Mouse (Mus musculus) heart, embryonic 14.5 days (tissue): ENCODE results near the gene Kansl1. TPM values are rescaled to one million over a fixed set of nuclear protein-coding genes. Genes with fewer than 3 reads are reported as not detected.
A peak's percentile ranks its signal among the peaks of the same experiment; 100 is the strongest.

Experiments
- ATAC-seq: fragments of 200-750 bp; cut with Nextera tagmentation; 2 replicates; pipeline ENCODE4 v1.8.0; 2017; ENCODE audit warnings: low read depth, moderate TSS enrichment; ENCODE audit not compliant: insufficient number of reproducible peaks, insufficient read depth, low FRiP score
- H3K27ac ChIP-seq, 2 experiments: fragments of 200-500 bp in 1 of 2; fragments of 300-500 bp in 1 of 2; sonication (generic) in 1 of 2; replicated peaks in 1 of 2; 2 replicates each; pipeline ENCODE4 v1.5.1; 2012 to 2014; ENCODE audit warnings: low read depth in 2 of 2, low read length in 2 of 2, control low read depth in 1 of 2, mild to moderate bottlenecking in 1 of 2, mixed read lengths in 1 of 2; ENCODE audit not compliant: control insufficient read depth in 1 of 2, insufficient read depth in 1 of 2
- H3K27me3 ChIP-seq: fragments of 300-500 bp; sonication (generic); 2 replicates; pipeline ENCODE4 v1.6.1; 2014; ENCODE audit warnings: mild to moderate bottlenecking, low read length, control low read depth; ENCODE audit not compliant: control insufficient read depth, insufficient read depth
- H3K36me3 ChIP-seq: fragments of 300-500 bp; sonication (generic); 2 replicates; pipeline ENCODE4 v1.6.1; 2014; ENCODE audit warnings: mild to moderate bottlenecking, control low read depth, low read length, mixed read lengths; ENCODE audit not compliant: control insufficient read depth, insufficient read depth
- H3K4me1 ChIP-seq, 2 experiments: fragments of 200-500 bp in 1 of 2; fragments of 300-500 bp in 1 of 2; sonication (generic) in 1 of 2; 2 replicates each; pipeline ENCODE4 v1.6.1; 2012 to 2014; ENCODE audit warnings: low read length in 2 of 2, control low read depth in 1 of 2, mixed read lengths in 1 of 2; ENCODE audit not compliant: control insufficient read depth in 2 of 2, insufficient read depth in 2 of 2
- H3K4me2 ChIP-seq: fragments of 300-500 bp; sonication (generic); 2 replicates; pipeline ENCODE4 v1.6.1; 2014; ENCODE audit warnings: mild to moderate bottlenecking, low read length
- H3K4me3 ChIP-seq, 2 experiments: fragments of 200-500 bp in 1 of 2; fragments of 300-500 bp in 1 of 2; sonication (generic) in 1 of 2; 2 replicates each; pipeline ENCODE4 v1.5.1; 2012 to 2014; ENCODE audit warnings: low read length in 2 of 2, mild to moderate bottlenecking in 2 of 2, control low read depth in 1 of 2, low read depth in 1 of 2, moderate library complexity in 1 of 2; ENCODE audit not compliant: control insufficient read depth in 1 of 2, insufficient read depth in 1 of 2
- H3K9ac ChIP-seq: fragments of 300-500 bp; sonication (generic); 2 replicates; pipeline ENCODE4 v1.6.1; 2014; ENCODE audit warnings: mild to moderate bottlenecking, low read length
- H3K9me3 ChIP-seq: fragments of 300-500 bp; sonication (generic); 2 replicates; pipeline ENCODE4 v1.6.1; 2016; ENCODE audit warnings: low read length, control low read depth; ENCODE audit not compliant: control insufficient read depth
- WGBS: fragments of 180-500 bp; shearing (Covaris S2); extraction: QIAGEN DNeasy Blood & Tissue Kit; methylation state at CpG from one replicate; pipeline ENCODE4 v1.1.7; 2014; 5-methylcytosine and 5-hydroxymethylcytosine counted together
- polyA plus RNA-seq: library from polyadenylated mRNA; unstranded; fragments of >200 nt; fragmentation: Nextera tagmentation; extraction: Ambion mirVana; gene quantifications from 2 replicates; pipeline ENCODE4 v1.2.1, GENCODE M21; 2014

Kansl1 gene
- polyA plus RNA-seq, 1 experiment from 2014 or later: 16.5 TPM

DNA sequence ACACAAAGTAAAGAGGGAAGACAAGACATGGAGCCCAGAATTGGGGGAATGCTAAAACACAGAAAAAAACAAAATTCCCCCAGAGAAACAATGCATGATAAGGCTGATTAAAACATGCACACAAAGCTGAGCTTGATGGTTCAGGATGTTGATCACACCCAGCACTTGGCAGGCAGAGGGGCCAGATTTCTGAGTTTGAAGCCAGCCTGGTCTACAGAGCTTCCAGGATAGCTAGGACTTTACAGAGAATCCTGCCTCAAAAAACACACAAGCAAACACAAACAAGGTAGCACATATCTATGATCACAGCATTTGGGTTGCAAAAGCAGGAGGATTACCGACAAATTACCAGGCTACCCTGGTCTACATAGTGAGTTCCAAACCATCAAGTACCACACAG, 23.6 kb downstream of the Kansl1 start:
- Histone ChIP-seq H3K9me3 (no peaks in the 10 kb centered on the region), H3K27me3 (no peaks in the 10 kb centered on the region), H3K27ac (no peak overlapping the region), H3K9ac (no peak overlapping the region), H3K4me3 (no peak overlapping the region), H3K36me3 (no peaks in the 10 kb centered on the region), H3K4me1 (peaks cover 0 to 12% of the 10 kb centered on the region in 2 experiments; a peak in 2 of 4 replicates), H3K4me2 (no peak overlapping the region)
- no peak for ATAC-seq
- 88% methylated on average over 1 of the region's 1 CpGs for WGBS

GRCm38 (mm10) chr11:104443359-104443758, 25.3 kb downstream of the Kansl1 start:
- Histone ChIP-seq H3K27ac (peak overlapping the region in 1 of 2 experiments; percentile 100; a peak in 2 of 4 replicates), H3K4me1 (peaks cover 0 to 27% of the 10 kb centered on the region in 2 experiments; a peak in 2 of 4 replicates), H3K9me3 (no peaks in the 10 kb centered on the region), H3K9ac (peak overlapping the region; percentile 100), H3K4me3 (peak overlapping the region in 1 of 2 experiments; percentile 87; a peak in 2 of 4 replicates), H3K27me3 (no peaks in the 10 kb centered on the region), H3K36me3 (no peaks in the 10 kb centered on the region), H3K4me2 (peak overlapping the region; percentile 77)
- ATAC-seq: no peak
- 47% methylated on average over 2 of the region's 2 CpGs for WGBS

DNA sequence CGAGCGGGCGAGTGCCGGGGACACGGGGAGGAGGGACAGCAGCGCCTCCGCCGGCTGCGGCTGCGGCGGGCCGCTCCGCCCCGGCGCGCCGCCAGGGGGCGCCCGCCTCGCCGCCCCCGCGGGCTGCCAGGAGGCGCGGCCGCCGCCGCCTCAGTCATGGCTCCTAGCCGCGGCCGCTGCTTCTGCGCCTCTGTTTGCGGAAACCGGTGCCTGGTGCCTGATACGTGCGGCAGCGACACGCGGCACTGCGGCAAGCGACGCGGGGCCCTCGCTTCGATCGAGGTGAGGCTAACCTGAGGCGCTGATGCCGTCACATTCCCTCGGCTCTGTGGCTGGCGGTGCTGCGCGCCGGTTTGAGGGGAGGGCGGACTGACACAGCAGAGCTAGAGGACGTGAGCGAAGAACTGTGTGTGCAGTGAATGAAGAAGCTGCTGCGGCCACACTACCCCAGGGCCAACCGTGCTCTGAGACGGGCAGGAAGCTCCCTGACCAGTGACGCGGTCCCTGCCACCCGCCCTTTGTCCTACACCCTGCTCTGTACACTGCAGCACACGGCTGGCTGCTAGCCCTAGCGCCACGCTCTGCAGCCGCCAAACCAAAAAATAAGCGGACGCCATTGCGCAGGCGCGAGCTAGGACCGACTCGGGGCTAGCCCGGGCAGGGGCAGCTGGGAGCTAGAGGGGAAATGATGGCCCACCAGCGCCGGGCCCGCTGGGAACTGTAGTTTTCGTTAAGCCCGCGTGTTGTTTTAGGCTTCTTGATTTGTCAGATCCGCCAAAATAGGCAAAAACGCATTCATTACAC, 26.1 kb downstream of the Kansl1 start:
- under 1% methylated on average over 62 of the region's 82 CpGs for WGBS
- peak; percentile 91 for ATAC-seq

DNA sequence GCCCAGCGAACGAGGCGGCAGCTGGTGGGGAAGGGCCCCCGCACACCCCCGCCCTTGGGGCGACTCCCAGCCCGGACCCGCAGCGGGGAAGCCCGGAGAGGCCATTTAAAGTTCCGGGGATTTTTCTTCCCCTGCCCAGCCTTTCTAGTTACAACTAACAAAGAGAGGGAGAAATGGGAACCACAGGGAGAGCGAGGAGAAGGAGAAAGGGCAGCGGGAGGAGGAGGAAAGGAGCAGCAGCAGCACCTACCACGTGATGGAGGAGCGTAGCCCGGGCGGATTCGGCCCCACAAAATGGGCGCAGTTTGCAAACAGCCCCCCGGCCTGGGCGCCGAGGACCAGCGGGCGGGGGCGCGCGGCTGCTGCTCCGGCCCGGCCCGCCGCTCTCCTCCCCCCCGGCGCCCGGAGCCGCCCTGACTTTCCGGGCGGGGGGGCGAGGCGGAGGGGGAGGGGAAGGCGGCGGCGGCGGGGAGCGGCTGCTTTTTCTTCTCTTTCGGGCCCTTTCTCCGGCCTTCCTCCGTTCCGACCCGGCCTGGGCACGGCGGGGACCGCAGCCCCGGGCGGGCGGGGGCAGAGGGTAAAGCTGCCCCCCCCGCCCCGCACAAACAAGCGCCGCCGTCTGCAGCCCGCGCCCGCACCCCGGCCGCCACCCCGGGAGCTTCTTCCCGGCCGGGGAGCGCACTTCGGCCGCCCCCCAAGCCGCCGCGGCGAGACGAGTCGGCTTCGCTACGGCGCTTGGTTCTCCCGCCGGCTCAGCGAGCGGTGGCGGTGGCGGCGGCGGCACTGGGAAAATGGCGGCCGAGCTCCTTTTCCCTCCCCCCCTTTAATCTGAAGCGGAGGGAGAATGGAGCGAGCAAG, 27.0 kb downstream of the Kansl1 start:
- Histone ChIP-seq H3K36me3 (no peaks in the 10 kb centered on the region), H3K9me3 (no peaks in the 10 kb centered on the region), H3K27ac (peak overlapping the region; percentile 100), H3K4me3 (peak overlapping the region; percentile 87 to 97), H3K4me1 (peaks cover 0 to 39% of the 10 kb centered on the region in 2 experiments; a peak in 2 of 4 replicates), H3K27me3 (no peaks in the 10 kb centered on the region), H3K9ac (peak overlapping the region; percentile 100), H3K4me2 (peak overlapping the region; percentile 76)
- ATAC-seq: peak; percentile 74
- 1% methylated on average over 33 of the region's 92 CpGs for WGBS

More for the DNA sequence above, 26.1 kb downstream of the Kansl1 start:
- Histone ChIP-seq H3K4me3 (peak overlapping the region; percentile 87 to 97), H3K9ac (peak overlapping the region; percentile 100), H3K9me3 (no peaks in the 10 kb centered on the region), H3K4me2 (peak overlapping the region; percentile 77), H3K27ac (peak overlapping the region; percentile 100), H3K27me3 (no peaks in the 10 kb centered on the region), H3K4me1 (peaks cover 0 to 35% of the 10 kb centered on the region in 2 experiments; a peak in 2 of 4 replicates), H3K36me3 (no peaks in the 10 kb centered on the region)

GRCm38 (mm10) chr11:104440521-104441474, 27.9 kb downstream of the Kansl1 start:
- Histone ChIP-seq H3K4me2 (peak overlapping the region; percentile 76), H3K9ac (peak overlapping the region; percentile 100), H3K4me1 (peaks cover 0 to 43% of the 10 kb centered on the region in 2 experiments; a peak in 2 of 4 replicates), H3K9me3 (no peaks in the 10 kb centered on the region), H3K27me3 (no peaks in the 10 kb centered on the region), H3K27ac (peak overlapping the region; percentile 100), H3K4me3 (peak overlapping the region; percentile 87 to 97), H3K36me3 (no peaks in the 10 kb centered on the region)
- ATAC-seq: no peak
- WGBS: under 1% methylated on average over 20 of the region's 20 CpGs

GRCm38 (mm10) chr11:104439703-104440102, 29.0 kb downstream of the Kansl1 start:
- Histone ChIP-seq H3K4me1 (peaks cover 0 to 52% of the 10 kb centered on the region in 2 experiments; a peak in 2 of 4 replicates), H3K27me3 (no peaks in the 10 kb centered on the region), H3K36me3 (no peaks in the 10 kb centered on the region), H3K9me3 (no peaks in the 10 kb centered on the region), H3K27ac (no peak overlapping the region), H3K4me2 (peak overlapping the region; percentile 76), H3K9ac (no peak overlapping the region), H3K4me3 (peak overlapping the region in 1 of 2 experiments; percentile 9; a peak in 1 of 4 replicates)
- 31% methylated on average over 2 of the region's 2 CpGs for WGBS
- no peak for ATAC-seq
